11 mouse cellular contexts compared by ENCODE assay signal in genomic region chr9:41327561-41327960, GRCm38 (mm10).
DNase-seq lines count a peak whose midpoint lies in the region; ATAC-seq lines count a peak whose summit lies in the region.
"Had no signal": no experiment of that assay in that cellular context is flagged by ENCODE, and none has a peak within 500 bp of the region (broad histone marks: within the 10 kb centered on the region; RNA-seq: fewer than 3 reads in every experiment).

No protein-coding gene starts in this region.

- H3K9ac ChIP-seq in heart, embryonic 12.5 days: no peak overlapping the region
- no peak overlapping the region for H3K9ac ChIP-seq in heart, embryonic 11.5 days (ENCODE audit: low read depth, low read length)
- H3K9ac ChIP-seq in forebrain, embryonic 14.5 days (ENCODE audit: low read length): no peak overlapping the region
- H3K9ac ChIP-seq in midbrain, embryonic 13.5 days (replicated peaks): no peak overlapping the region
- H3K9ac ChIP-seq: intestine, embryonic 15.5 days; lung, embryonic 15.5 days had no signal

- H3K4me3 ChIP-seq in heart, embryonic 12.5 days: no peak overlapping the region
- H3K4me3 ChIP-seq in heart, embryonic 11.5 days (ENCODE audit: low read depth, low read length): no peak overlapping the region
- H3K4me3 ChIP-seq in forebrain, embryonic 14.5 days (ENCODE audit: low read depth, low read length): no peak overlapping the region
- H3K4me3 ChIP-seq in midbrain, embryonic 13.5 days (replicated peaks): peak overlapping the region; percentile 16; the same call in 1 of the 2 replicates
- H3K4me3 ChIP-seq: intestine, embryonic 15.5 days; lung, embryonic 15.5 days had no signal

- H3K36me3 ChIP-seq in heart, embryonic 12.5 days: no peaks in the 10 kb centered on the region
- H3K36me3 ChIP-seq in heart, embryonic 11.5 days (ENCODE audit: control insufficient read depth, insufficient read depth, low read length): no peaks in the 10 kb centered on the region
- no peaks in the 10 kb centered on the region for H3K36me3 ChIP-seq in forebrain, embryonic 14.5 days (ENCODE audit: control insufficient read depth, insufficient read depth, low read length)
- no peaks in the 10 kb centered on the region for H3K36me3 ChIP-seq in midbrain, embryonic 13.5 days
- H3K36me3 ChIP-seq: intestine, embryonic 15.5 days; lung, embryonic 15.5 days had no signal

- no peak overlapping the region; the same call in 1 of the 2 replicates for H3K4me2 ChIP-seq in heart, embryonic 12.5 days
- H3K4me2 ChIP-seq in heart, embryonic 11.5 days: no peak overlapping the region
- peak overlapping the region; percentile 31; the same call in 1 of the 2 replicates for H3K4me2 ChIP-seq in forebrain, embryonic 14.5 days (ENCODE audit: low read length)
- H3K4me2 ChIP-seq in midbrain, embryonic 13.5 days (replicated peaks): peak overlapping the region; percentile 45; the same call in 1 of the 2 replicates

- 0 out of 2 replicates have a peak overlapping the region, but pooled peaks have one; percentile 45 for H3K27ac ChIP-seq in heart, embryonic 12.5 days (ENCODE audit: poor library complexity, severe bottlenecking)
- H3K27ac ChIP-seq in heart, embryonic 11.5 days (ENCODE audit: low read depth, low read length): no peak overlapping the region; the same call in 1 of the 2 replicates
- no peak overlapping the region for H3K27ac ChIP-seq in forebrain, embryonic 14.5 days (ENCODE audit: low read depth, low read length)
- H3K27ac ChIP-seq in midbrain, embryonic 13.5 days: no peak overlapping the region

- H3K27me3 ChIP-seq in heart, embryonic 12.5 days (replicated peaks): no peaks in the 10 kb centered on the region
- H3K27me3 ChIP-seq in heart, embryonic 11.5 days (ENCODE audit: control insufficient read depth, insufficient read depth, low read length): no peaks in the 10 kb centered on the region
- no peaks in the 10 kb centered on the region for H3K27me3 ChIP-seq in forebrain, embryonic 14.5 days (replicated peaks; ENCODE audit: control insufficient read depth, insufficient read depth, low read length)
- no peaks in the 10 kb centered on the region for H3K27me3 ChIP-seq in midbrain, embryonic 13.5 days
- H3K27me3 ChIP-seq: intestine, embryonic 15.5 days; lung, embryonic 15.5 days had no signal

- DNase-seq in adipocyte (ENCODE audit: low spot score): peak; percentile 25
- no peak for DNase-seq in forebrain, embryonic 14.5 days (ENCODE audit: low spot score)
- no peak for DNase-seq in spleen, postnatal 14 days (ENCODE audit: low spot score in 2 of 2)
- no peak for DNase-seq in left cerebral cortex, postnatal 14 days (ENCODE audit: low spot score in 2 of 2)
- DNase-seq in cerebellum, adult 9-11 months: no peak
- DNase-seq: cerebellum, adult 11 months had no signal

- H3K9me3 ChIP-seq in heart, embryonic 12.5 days (replicated peaks): 0 out of 2 replicates have a peak, but pooled peaks cover 4% of the 10 kb centered on the region
- H3K9me3 ChIP-seq in heart, embryonic 11.5 days (replicated peaks; ENCODE audit: control insufficient read depth, low read length): no peaks in the 10 kb centered on the region
- no peaks in the 10 kb centered on the region for H3K9me3 ChIP-seq in forebrain, embryonic 14.5 days (replicated peaks; ENCODE audit: control insufficient read depth, low read length)
- H3K9me3 ChIP-seq in midbrain, embryonic 13.5 days: no peaks in the 10 kb centered on the region
- H3K9me3 ChIP-seq: intestine, embryonic 15.5 days; lung, embryonic 15.5 days had no signal

- H3K4me1 ChIP-seq in heart, embryonic 12.5 days (replicated peaks): peaks cover 19% of the 10 kb centered on the region
- peaks cover 6% of the 10 kb centered on the region for H3K4me1 ChIP-seq in heart, embryonic 11.5 days (ENCODE audit: control insufficient read depth, insufficient read depth, low read length)
- H3K4me1 ChIP-seq in forebrain, embryonic 14.5 days (ENCODE audit: control insufficient read depth, insufficient read depth, low read length): peaks cover 12% of the 10 kb centered on the region
- H3K4me1 ChIP-seq in midbrain, embryonic 13.5 days (replicated peaks): peaks cover 42% of the 10 kb centered on the region

- 78% methylated on average over 1 of the region's 1 CpGs for WGBS in heart, embryonic 12.5 days
- WGBS in heart, embryonic 11.5 days (ENCODE audit: insufficient replicate concordance): 69% methylated on average over 1 of the region's 1 CpGs
- WGBS in forebrain, embryonic 14.5 days: 17% methylated on average over 1 of the region's 1 CpGs
- 27% methylated on average over 1 of the region's 1 CpGs for WGBS in midbrain, embryonic 13.5 days

- intact Hi-C loops in left cerebral cortex, postnatal 14 days (cut with DNase I): no loop called here

- ATAC-seq in heart, embryonic 12.5 days (ENCODE audit: insufficient number of reproducible peaks, low FRiP score): no peak
- no peak for ATAC-seq in heart, embryonic 11.5 days (replicated peaks; ENCODE audit: insufficient number of reproducible peaks, low FRiP score, low TSS enrichment)
- no peak for ATAC-seq in forebrain, embryonic 14.5 days
- ATAC-seq in midbrain, embryonic 13.5 days: no peak

Comparison
In these comparisons a context has a peak if more than half of its experiments do, and no peak if none do; other contexts are left out.
1. H3K4me2 ChIP-seq: peak in forebrain, embryonic 14.5 days (single experiment) and midbrain, embryonic 13.5 days (single experiment); none in heart, embryonic 12.5 days (single experiment) and heart, embryonic 11.5 days (single experiment).